Mouse (Mus musculus) heart, embryonic 16.5 days (tissue): ENCODE results near the gene Arhgap30. TPM values are rescaled to one million over a fixed set of nuclear protein-coding genes. Genes with fewer than 3 reads are reported as not detected.

ENCODE experiments used
- ATAC-seq: fragments of 200-750 bp; cut with Nextera tagmentation; replicated peaks from 2 replicates; pipeline ENCODE4 v1.8.0; 2017; ENCODE audit warnings: moderate number of reproducible peaks; ENCODE audit not compliant: insufficient read depth, low FRiP score; ENCODE audit errors: extremely low read depth
- H3K27ac ChIP-seq: fragments of 300-500 bp; sonication (generic); 2 replicates; pipeline ENCODE4 v1.5.1; 2014; ENCODE audit warnings: mild to moderate bottlenecking, low read length, control low read depth, moderate library complexity
- H3K27me3 ChIP-seq: fragments of 300-500 bp; sonication (generic); 2 replicates; pipeline ENCODE4 v1.6.1; 2014; ENCODE audit warnings: low read length, mixed read lengths; ENCODE audit not compliant: control insufficient read depth, insufficient read depth
- H3K36me3 ChIP-seq: fragments of 300-500 bp; sonication (generic); 2 replicates; pipeline ENCODE4 v1.6.1; 2014; ENCODE audit not compliant: control insufficient read depth, insufficient read depth
- H3K4me1 ChIP-seq: fragments of 300-500 bp; sonication (generic); 2 replicates; pipeline ENCODE4 v1.6.1; 2014; ENCODE audit warnings: low read length, mixed read lengths; ENCODE audit not compliant: control insufficient read depth, insufficient read depth
- H3K4me2 ChIP-seq: fragments of 300-500 bp; sonication (generic); 2 replicates; pipeline ENCODE4 v1.6.1; 2014; ENCODE audit warnings: low read depth, mild to moderate bottlenecking, control low read depth, low read length
- H3K4me3 ChIP-seq: fragments of 300-500 bp; sonication (generic); 2 replicates; pipeline ENCODE4 v1.5.1; 2014; ENCODE audit warnings: mild to moderate bottlenecking, control low read depth, low read length
- H3K9ac ChIP-seq: fragments of 300-500 bp; sonication (generic); 2 replicates; pipeline ENCODE4 v1.6.1; 2014; ENCODE audit warnings: low read length, control low read depth
- H3K9me3 ChIP-seq: fragments of 300-500 bp; sonication (generic); replicated peaks from 2 replicates; pipeline ENCODE4 v1.6.1; 2016; ENCODE audit warnings: low read length; ENCODE audit not compliant: control insufficient read depth
- WGBS: fragments of 180-500 bp; shearing (Covaris S2); extraction: QIAGEN DNeasy Blood & Tissue Kit; methylation state at CpG from one replicate; pipeline ENCODE4 v1.1.7; 2014; 5-methylcytosine and 5-hydroxymethylcytosine counted together
- polyA plus RNA-seq: library from polyadenylated mRNA; unstranded; fragments of >200 nt; fragmentation: Nextera tagmentation; extraction: Ambion mirVana; gene quantifications from 2 replicates; pipeline ENCODE4 v1.2.1, GENCODE M21; 2015

The Arhgap30 gene
- polyA plus RNA-seq, 1 experiment from 2014 or later: 7.5 TPM

GRCm38 (mm10) chr1:171387099-171387498 is 1.7 kb upstream of the Arhgap30 start:
- 20% methylated on average over 6 of the region's 6 CpGs for WGBS
- Histone ChIP-seq H3K27me3 (peaks cover 2% of the 10 kb centered on the region; the same call in 1 of the 2 replicates), H3K4me3 (peak overlapping the region; percentile 8; the same call in 1 of the 2 replicates), H3K4me1 (no peaks in the 10 kb centered on the region), H3K9ac (0 out of 2 replicates have a peak overlapping the region, but pooled peaks have one; percentile 6), H3K36me3 (no peaks in the 10 kb centered on the region), H3K9me3 (no peaks in the 10 kb centered on the region), H3K27ac (no peak overlapping the region), H3K4me2 (peak overlapping the region; percentile 33; the same call in 1 of the 2 replicates)
- ATAC-seq: 0 out of 2 replicates have a peak, but pooled peaks have one; percentile 19

- Histone ChIP-seq H3K9ac (no peak overlapping the region; the same call in 1 of the 2 replicates), H3K27ac (peak overlapping the region; percentile 7; the same call in 1 of the 2 replicates), H3K27me3 (no peaks in the 10 kb centered on the region), H3K4me3 (peak overlapping the region; percentile 43), H3K36me3 (no peaks in the 10 kb centered on the region), H3K4me1 (no peaks in the 10 kb centered on the region), H3K9me3 (no peaks in the 10 kb centered on the region), H3K4me2 (peak overlapping the region; percentile 23)
- 75% methylated on average over 4 of the region's 4 CpGs for WGBS
- peak; percentile 45; the same call in 1 of the 2 replicates for ATAC-seq
These were observed 1.3 kb downstream of the Arhgap30 start for GRCm38 (mm10) chr1:171390101-171390500.

GRCm38 (mm10) chr1:171401821-171402220 is 13.1 kb downstream of the Arhgap30 start:
- Histone ChIP-seq H3K4me2 (no peak overlapping the region), H3K4me1 (no peaks in the 10 kb centered on the region), H3K9me3 (no peaks in the 10 kb centered on the region), H3K27ac (no peak overlapping the region), H3K36me3 (no peaks in the 10 kb centered on the region), H3K27me3 (no peaks in the 10 kb centered on the region), H3K9ac (no peak overlapping the region), H3K4me3 (no peak overlapping the region)
- ATAC-seq: no peak
- 72% methylated on average over 4 of the region's 4 CpGs for WGBS

- no peak for ATAC-seq
- no peak overlapping the region for H3K27ac ChIP-seq
- H3K9ac ChIP-seq: no peak overlapping the region
- WGBS: 82% methylated on average over 9 of the region's 9 CpGs
- H3K27me3 ChIP-seq: no peaks in the 10 kb centered on the region
- H3K36me3 ChIP-seq: no peaks in the 10 kb centered on the region
- no peaks in the 10 kb centered on the region for H3K4me1 ChIP-seq
- no peaks in the 10 kb centered on the region for H3K9me3 ChIP-seq
- H3K4me2 ChIP-seq: no peak overlapping the region
- no peak overlapping the region for H3K4me3 ChIP-seq
These were observed 14.2 kb downstream of the Arhgap30 start for GRCm38 (mm10) chr1:171402991-171403390.

- H3K9ac ChIP-seq: no peak overlapping the region
- H3K36me3 ChIP-seq: no peaks in the 10 kb centered on the region
- H3K27me3 ChIP-seq: peaks cover 5% of the 10 kb centered on the region; the same call in 1 of the 2 replicates
- H3K4me2 ChIP-seq: no peak overlapping the region
- no peaks in the 10 kb centered on the region for H3K9me3 ChIP-seq
- H3K27ac ChIP-seq: no peak overlapping the region
- H3K4me1 ChIP-seq: no peaks in the 10 kb centered on the region; the same call in 1 of the 2 replicates
- WGBS: 67% methylated on average over 5 of the region's 5 CpGs
- no peak for ATAC-seq
- H3K4me3 ChIP-seq: no peak overlapping the region
These were observed 18.5 kb downstream of the Arhgap30 start for GRCm38 (mm10) chr1:171407263-171407662.

- no peak for ATAC-seq
- H3K4me3 ChIP-seq: no peak overlapping the region
These were observed 21.5 kb downstream of the Arhgap30 start for GRCm38 (mm10) chr1:171410231-171410630.

GRCm38 (mm10) chr1:171410947-171411484 is 22.3 kb downstream of the Arhgap30 start, which contains the start of gene Usf1:
TSS of gene Usf1 (plus strand) at chr1:171411313.
- Histone ChIP-seq H3K4me2 (peak within 1 kb of the TSS; percentile 78), H3K4me1 (peaks cover 11% of the 10 kb centered on the region), H3K4me3 (peak within 1 kb of the TSS; percentile 83), H3K36me3 (peaks cover 7% of the 10 kb centered on the region), H3K27me3 (peaks cover 5% of the 10 kb centered on the region; the same call in 1 of the 2 replicates), H3K9ac (peak within 1 kb of the TSS; percentile 99), H3K9me3 (no peaks in the 10 kb centered on the region), H3K27ac (peak within 1 kb of the TSS; percentile 92)
- peak; percentile 96 for ATAC-seq
- WGBS: under 1% methylated on average over 36 of the region's 36 CpGs

More at GRCm38 (mm10) chr1:171410231-171410630, 21.5 kb downstream of the Arhgap30 start:
- WGBS: 89% methylated on average over 1 of the region's 1 CpGs
- Histone ChIP-seq H3K27me3 (peaks cover 5% of the 10 kb centered on the region; the same call in 1 of the 2 replicates), H3K9ac (no peak overlapping the region), H3K4me1 (peaks cover 11% of the 10 kb centered on the region), H3K36me3 (peaks cover 2% of the 10 kb centered on the region; the same call in 1 of the 2 replicates), H3K27ac (no peak overlapping the region), H3K9me3 (no peaks in the 10 kb centered on the region), H3K4me2 (no peak overlapping the region)

GRCm38 (mm10) chr1:171411492-171411941 is 22.8 kb downstream of the Arhgap30 start:
- peak overlapping the region; percentile 78 for H3K4me2 ChIP-seq
- H3K27ac ChIP-seq: peak overlapping the region; percentile 92

GRCm38 (mm10) chr1:171412001-171412441 is 23.3 kb downstream of the Arhgap30 start:
- Histone ChIP-seq H3K36me3 (peaks cover 15% of the 10 kb centered on the region), H3K4me3 (peak overlapping the region; percentile 83), H3K4me1 (peaks cover 11% of the 10 kb centered on the region), H3K27ac (peak overlapping the region; percentile 92), H3K4me2 (peak overlapping the region; percentile 78), H3K9me3 (no peaks in the 10 kb centered on the region), H3K9ac (peak overlapping the region; percentile 99), H3K27me3 (peaks cover 5% of the 10 kb centered on the region; the same call in 1 of the 2 replicates)
- ATAC-seq: 0 out of 2 replicates have a peak, but pooled peaks have one; percentile 23
- WGBS: 1% methylated on average over 20 of the region's 20 CpGs

More at GRCm38 (mm10) chr1:171411492-171411941, 22.8 kb downstream of the Arhgap30 start:
- peak overlapping the region; percentile 99 for H3K9ac ChIP-seq
- ATAC-seq: peak; percentile 67
- H3K36me3 ChIP-seq: peaks cover 12% of the 10 kb centered on the region
- under 1% methylated on average over 39 of the region's 39 CpGs for WGBS
- H3K27me3 ChIP-seq: peaks cover 5% of the 10 kb centered on the region; the same call in 1 of the 2 replicates
- peaks cover 11% of the 10 kb centered on the region for H3K4me1 ChIP-seq
- H3K9me3 ChIP-seq: no peaks in the 10 kb centered on the region
- H3K4me3 ChIP-seq: peak overlapping the region; percentile 83
